Mouse (Mus musculus) cerebellum, adult 18-20 months (tissue): Measurements from ENCODE around the gene Tmem132b.

ENCODE experiments used
- DNase-seq, 2 experiments: peaks; one replicate each; pipeline ENCODE4 v3.0.0; 2021

Gene Tmem132b

GRCm38 (mm10) chr5:125683491-125683890 is 151.9 kb downstream of the Tmem132b start:
- DNase-seq: no peak

- no peak for DNase-seq
Observed at GRCm38 (mm10) chr5:125685681-125686331, 154.2 kb downstream of the Tmem132b start.

GRCm38 (mm10) chr5:125692538-125692937 is 161.0 kb downstream of the Tmem132b start:
- no peak for DNase-seq

- DNase-seq: no peak
Observed at GRCm38 (mm10) chr5:125699395-125699794, 167.8 kb downstream of the Tmem132b start.

GRCm38 (mm10) chr5:125700234-125700633 is 168.7 kb downstream of the Tmem132b start:
- no peak for DNase-seq

GRCm38 (mm10) chr5:125705379-125705778 is 173.8 kb downstream of the Tmem132b start:
- DNase-seq: peak; percentile 8 to 25

- DNase-seq: peak; percentile 20 to 33
Observed at GRCm38 (mm10) chr5:125709160-125709559, 177.6 kb downstream of the Tmem132b start.

GRCm38 (mm10) chr5:125726815-125727214 is 195.2 kb downstream of the Tmem132b start:
- no peak for DNase-seq

GRCm38 (mm10) chr5:125727436-125727835 is 195.9 kb downstream of the Tmem132b start:
- no peak for DNase-seq

GRCm38 (mm10) chr5:125727936-125728335 is 196.4 kb downstream of the Tmem132b start:
- no peak for DNase-seq

GRCm38 (mm10) chr5:125728521-125728920 is 196.9 kb downstream of the Tmem132b start:
- DNase-seq: no peak

GRCm38 (mm10) chr5:125733806-125734205 is 202.2 kb downstream of the Tmem132b start:
- no peak for DNase-seq

GRCm38 (mm10) chr5:125737105-125737504 is 205.5 kb downstream of the Tmem132b start:
- no peak for DNase-seq

- no peak for DNase-seq
Observed at GRCm38 (mm10) chr5:125743503-125743902, 211.9 kb downstream of the Tmem132b start.

GRCm38 (mm10) chr5:125745727-125746126 is 214.2 kb downstream of the Tmem132b start:
- no peak for DNase-seq

- DNase-seq: no peak
Observed at GRCm38 (mm10) chr5:125751481-125751880, 219.9 kb downstream of the Tmem132b start.

GRCm38 (mm10) chr5:125752546-125752945 is 221.0 kb downstream of the Tmem132b start:
- DNase-seq: no peak

GRCm38 (mm10) chr5:125756987-125757530 is 225.5 kb downstream of the Tmem132b start:
- DNase-seq: no peak

GRCm38 (mm10) chr5:125758506-125758905 is 226.9 kb downstream of the Tmem132b start:
- no peak for DNase-seq

- DNase-seq: peak in 1 of 2 experiments; percentile 4
Observed at GRCm38 (mm10) chr5:125766941-125767340, 235.4 kb downstream of the Tmem132b start.

- DNase-seq: no peak
Observed at GRCm38 (mm10) chr5:125767950-125768349, 236.4 kb downstream of the Tmem132b start.

GRCm38 (mm10) chr5:125772238-125772637 is 240.7 kb downstream of the Tmem132b start:
- DNase-seq: no peak

- no peak for DNase-seq
Observed at GRCm38 (mm10) chr5:125772756-125773155, 241.2 kb downstream of the Tmem132b start.

GRCm38 (mm10) chr5:125780332-125780731 is 248.8 kb downstream of the Tmem132b start:
- DNase-seq: no peak

- DNase-seq: no peak
Observed at GRCm38 (mm10) chr5:125792643-125793042, 261.1 kb downstream of the Tmem132b start.
